Mouse (Mus musculus) heart, embryonic 11.5 days (tissue): ENCODE measurements around the gene Sh3gl3. TPM values are rescaled to one million over a fixed set of nuclear protein-coding genes. Genes with fewer than 3 reads are reported as not detected.

ENCODE experiments used
- ATAC-seq: fragments of 200-750 bp; cut with Nextera tagmentation; replicated peaks from 2 replicates; pipeline ENCODE4 v1.8.0; 2017; ENCODE audit warnings: moderate library complexity; ENCODE audit not compliant: insufficient number of reproducible peaks, low FRiP score, low TSS enrichment
- H3K27ac ChIP-seq: fragments of 300-500 bp; sonication (generic); 2 replicates; pipeline ENCODE4 v1.5.1; 2014; ENCODE audit warnings: mild to moderate bottlenecking, low read depth, low read length
- H3K27me3 ChIP-seq: fragments of 300-500 bp; sonication (generic); 2 replicates; pipeline ENCODE4 v1.6.1; 2014; ENCODE audit warnings: mild to moderate bottlenecking, low read length, mixed read lengths; ENCODE audit not compliant: control insufficient read depth, insufficient read depth
- H3K36me3 ChIP-seq: fragments of 300-500 bp; sonication (generic); 2 replicates; pipeline ENCODE4 v1.6.1; 2014; ENCODE audit warnings: mild to moderate bottlenecking, low read length, moderate library complexity, mixed read lengths; ENCODE audit not compliant: control insufficient read depth, insufficient read depth
- H3K4me1 ChIP-seq: fragments of 300-500 bp; sonication (generic); 2 replicates; pipeline ENCODE4 v1.6.1; 2014; ENCODE audit warnings: low read length; ENCODE audit not compliant: control insufficient read depth, insufficient read depth
- H3K4me2 ChIP-seq: fragments of 300-500 bp; sonication (generic); 2 replicates; pipeline ENCODE4 v1.6.1; 2014; ENCODE audit warnings: mild to moderate bottlenecking, moderate library complexity
- H3K4me3 ChIP-seq: fragments of 300-500 bp; sonication (generic); 2 replicates; pipeline ENCODE4 v1.5.1; 2014; ENCODE audit warnings: low read depth, low read length
- H3K9ac ChIP-seq: fragments of 300-500 bp; sonication (generic); 2 replicates; pipeline ENCODE4 v1.6.1; 2014; ENCODE audit warnings: mild to moderate bottlenecking, low read depth, low read length, moderate library complexity
- H3K9me3 ChIP-seq: fragments of 300-500 bp; sonication (generic); replicated peaks from 2 replicates; pipeline ENCODE4 v1.6.1; 2016; ENCODE audit warnings: low read length; ENCODE audit not compliant: control insufficient read depth
- WGBS: fragments of 180-500 bp; shearing (Covaris S2); extraction: QIAGEN DNeasy Blood & Tissue Kit; methylation state at CpG from one replicate; pipeline ENCODE4 v1.1.7; 2014; ENCODE audit not compliant: insufficient replicate concordance; 5-methylcytosine and 5-hydroxymethylcytosine counted together
- polyA plus RNA-seq: library from polyadenylated mRNA; unstranded; fragments of >200 nt; fragmentation: Nextera tagmentation; extraction: Ambion mirVana; gene quantifications from 2 replicates; pipeline ENCODE4 v1.2.1, GENCODE M21; 2014

The Sh3gl3 gene
- polyA plus RNA-seq, result 5.8 and 6.6 TPM in 2 replicates

GRCm38 (mm10) chr7:82173540-82173939 lies at the start of gene Sh3gl3:
Gene Sh3gl3, plus strand, starts transcription at chr7:82173840.
- peak within 1 kb of the TSS; percentile 79 for H3K4me3 ChIP-seq
- no peak for ATAC-seq
- H3K4me2 ChIP-seq, result peak within 1 kb of the TSS; percentile 96
- H3K9me3 ChIP-seq, result no peaks in the 10 kb centered on the region
- no peak within 1 kb of the TSS for H3K27ac ChIP-seq
- H3K9ac ChIP-seq, result peak within 1 kb of the TSS; percentile 63; the same call in 1 of the 2 replicates
- no peaks in the 10 kb centered on the region for H3K36me3 ChIP-seq
- 66% methylated on average over 3 of the region's 3 CpGs for WGBS
- peaks cover 2% of the 10 kb centered on the region; the same call in 1 of the 2 replicates for H3K27me3 ChIP-seq
- H3K4me1 ChIP-seq, result 0 out of 2 replicates have a peak, but pooled peaks cover 2% of the 10 kb centered on the region

- Histone ChIP-seq H3K4me1 (no peaks in the 10 kb centered on the region), H3K27me3 (no peaks in the 10 kb centered on the region), H3K36me3 (no peaks in the 10 kb centered on the region), H3K4me2 (no peak overlapping the region), H3K4me3 (no peak overlapping the region), H3K9me3 (no peaks in the 10 kb centered on the region; the same call in 1 of the 2 replicates), H3K9ac (no peak overlapping the region), H3K27ac (no peak overlapping the region)
- WGBS, result 46% methylated on average over 1 of the region's 1 CpGs
- ATAC-seq, result no peak
Observed at GRCm38 (mm10) chr7:82138196-82138595, 35.4 kb upstream of the Sh3gl3 start.

GRCm38 (mm10) chr7:82147151-82147550 lies 26.5 kb upstream of the Sh3gl3 start:
- no peaks in the 10 kb centered on the region for H3K4me1 ChIP-seq
- H3K4me2 ChIP-seq, result no peak overlapping the region
- H3K36me3 ChIP-seq, result no peaks in the 10 kb centered on the region
- WGBS, result 83% methylated on average over 5 of the region's 5 CpGs
- no peak overlapping the region for H3K4me3 ChIP-seq
- no peak overlapping the region for H3K27ac ChIP-seq
- no peaks in the 10 kb centered on the region for H3K9me3 ChIP-seq
- ATAC-seq, result no peak
- H3K9ac ChIP-seq, result no peak overlapping the region
- H3K27me3 ChIP-seq, result no peaks in the 10 kb centered on the region

GRCm38 (mm10) chr7:82164681-82165080 lies 9.0 kb upstream of the Sh3gl3 start:
- no peak for ATAC-seq
- no peak overlapping the region for H3K9ac ChIP-seq
- H3K4me1 ChIP-seq, result no peaks in the 10 kb centered on the region
- H3K9me3 ChIP-seq, result 0 out of 2 replicates have a peak, but pooled peaks cover 3% of the 10 kb centered on the region
- H3K4me2 ChIP-seq, result no peak overlapping the region
- no peak overlapping the region for H3K27ac ChIP-seq
- H3K4me3 ChIP-seq, result no peak overlapping the region
- WGBS, result 92% methylated on average over 14 of the region's 14 CpGs
- H3K36me3 ChIP-seq, result no peaks in the 10 kb centered on the region
- H3K27me3 ChIP-seq, result no peaks in the 10 kb centered on the region

- peak; percentile 82 for ATAC-seq
- Histone ChIP-seq H3K27me3 (peaks cover 2% of the 10 kb centered on the region; the same call in 1 of the 2 replicates), H3K4me1 (0 out of 2 replicates have a peak, but pooled peaks cover 2% of the 10 kb centered on the region), H3K4me3 (peak overlapping the region; percentile 79), H3K9me3 (no peaks in the 10 kb centered on the region), H3K9ac (peak overlapping the region; percentile 63), H3K4me2 (peak overlapping the region; percentile 96), H3K36me3 (no peaks in the 10 kb centered on the region), H3K27ac (no peak overlapping the region)
- WGBS, result under 1% methylated on average over 71 of the region's 72 CpGs
Observed at GRCm38 (mm10) chr7:82174571-82175326, 1.1 kb downstream of the Sh3gl3 start.

GRCm38 (mm10) chr7:82175327-82175721 lies 1.7 kb downstream of the Sh3gl3 start:
- H3K4me1 ChIP-seq, result 0 out of 2 replicates have a peak, but pooled peaks cover 2% of the 10 kb centered on the region
- peaks cover 2% of the 10 kb centered on the region; the same call in 1 of the 2 replicates for H3K27me3 ChIP-seq
- H3K27ac ChIP-seq, result no peak overlapping the region
- ATAC-seq, result 0 out of 2 replicates have a peak, but pooled peaks have one; percentile 26
- no peaks in the 10 kb centered on the region for H3K9me3 ChIP-seq
- H3K4me2 ChIP-seq, result peak overlapping the region; percentile 96
- no peaks in the 10 kb centered on the region for H3K36me3 ChIP-seq
- H3K4me3 ChIP-seq, result peak overlapping the region; percentile 79
- 1% methylated on average over 16 of the region's 16 CpGs for WGBS
- H3K9ac ChIP-seq, result peak overlapping the region; percentile 63; the same call in 1 of the 2 replicates

- 58% methylated on average over 3 of the region's 3 CpGs for WGBS
- no peaks in the 10 kb centered on the region for H3K36me3 ChIP-seq
- H3K9ac ChIP-seq, result no peak overlapping the region
- 0 out of 2 replicates have a peak, but pooled peaks cover 2% of the 10 kb centered on the region for H3K4me1 ChIP-seq
- no peaks in the 10 kb centered on the region for H3K9me3 ChIP-seq
- ATAC-seq, result no peak
- H3K27ac ChIP-seq, result no peak overlapping the region
- H3K27me3 ChIP-seq, result peaks cover 2% of the 10 kb centered on the region; the same call in 1 of the 2 replicates
- no peak overlapping the region for H3K4me2 ChIP-seq
- H3K4me3 ChIP-seq, result no peak overlapping the region
Observed at GRCm38 (mm10) chr7:82176192-82176591, 2.6 kb downstream of the Sh3gl3 start.

GRCm38 (mm10) chr7:82177336-82177735 lies 3.7 kb downstream of the Sh3gl3 start:
- ATAC-seq, result no peak
- no peak overlapping the region for H3K4me3 ChIP-seq
- H3K4me2 ChIP-seq, result no peak overlapping the region
- peaks cover 2% of the 10 kb centered on the region; the same call in 1 of the 2 replicates for H3K27me3 ChIP-seq
- no peaks in the 10 kb centered on the region for H3K36me3 ChIP-seq
- 0 out of 2 replicates have a peak, but pooled peaks cover 2% of the 10 kb centered on the region for H3K9me3 ChIP-seq
- WGBS, result 70% methylated on average over 5 of the region's 5 CpGs
- H3K9ac ChIP-seq, result no peak overlapping the region
- no peak overlapping the region for H3K27ac ChIP-seq
- H3K4me1 ChIP-seq, result 0 out of 2 replicates have a peak, but pooled peaks cover 2% of the 10 kb centered on the region
